Mouse (Mus musculus) lung, adult 2 months (tissue): Measurements from ENCODE around the gene Gm37240. TPM values are rescaled to one million over a fixed set of nuclear protein-coding genes. Genes with fewer than 3 reads are reported as not detected.

Experiments used
- DNase-seq: peaks from one replicate; pipeline ENCODE4 v3.0.0; 2022
- H3K4me1 ChIP-seq: fragments of 200-500 bp; 2 replicates; pipeline ENCODE4 v1.6.1; 2011; ENCODE audit warnings: low read length; ENCODE audit not compliant: control insufficient read depth, insufficient read depth
- H3K4me3 ChIP-seq: fragments of 200-500 bp; replicated peaks from 2 replicates; pipeline ENCODE3; 2011; ENCODE audit warnings: low read depth, mild to moderate bottlenecking, control low read depth, low read length; ENCODE audit errors: extremely low read depth
- CTCF ChIP-seq: fragments of 200-500 bp; IDR thresholded peaks from 2 replicates; pipeline ENCODE4 v1.5.1; 2011; ENCODE audit warnings: mild to moderate bottlenecking, low read length, control low read depth; ENCODE audit not compliant: insufficient read depth
- POLR2A ChIP-seq: fragments of 200-500 bp; IDR thresholded peaks from 2 replicates; pipeline ENCODE4 v1.6.1; 2011; ENCODE audit warnings: low read depth, mild to moderate bottlenecking, control low read depth, low read length, borderline replicate concordance; ENCODE audit errors: extremely low read depth
- WGBS: fragments of 180-500 bp; shearing (Covaris S2); methylation state at CpG from one replicate; pipeline ENCODE4 v1.1.7; 2018; 5-methylcytosine and 5-hydroxymethylcytosine counted together
- polyA plus RNA-seq: library from polyadenylated mRNA; depleted of rRNA; stranded (reverse); fragments of >200 nt; gene quantifications from 2 replicates; pipeline ENCODE4 v1.2.3, GENCODE M21; 2012

The Gm37240 gene
- polyA plus RNA-seq, 1 experiment, result 16.9 TPM

DNA sequence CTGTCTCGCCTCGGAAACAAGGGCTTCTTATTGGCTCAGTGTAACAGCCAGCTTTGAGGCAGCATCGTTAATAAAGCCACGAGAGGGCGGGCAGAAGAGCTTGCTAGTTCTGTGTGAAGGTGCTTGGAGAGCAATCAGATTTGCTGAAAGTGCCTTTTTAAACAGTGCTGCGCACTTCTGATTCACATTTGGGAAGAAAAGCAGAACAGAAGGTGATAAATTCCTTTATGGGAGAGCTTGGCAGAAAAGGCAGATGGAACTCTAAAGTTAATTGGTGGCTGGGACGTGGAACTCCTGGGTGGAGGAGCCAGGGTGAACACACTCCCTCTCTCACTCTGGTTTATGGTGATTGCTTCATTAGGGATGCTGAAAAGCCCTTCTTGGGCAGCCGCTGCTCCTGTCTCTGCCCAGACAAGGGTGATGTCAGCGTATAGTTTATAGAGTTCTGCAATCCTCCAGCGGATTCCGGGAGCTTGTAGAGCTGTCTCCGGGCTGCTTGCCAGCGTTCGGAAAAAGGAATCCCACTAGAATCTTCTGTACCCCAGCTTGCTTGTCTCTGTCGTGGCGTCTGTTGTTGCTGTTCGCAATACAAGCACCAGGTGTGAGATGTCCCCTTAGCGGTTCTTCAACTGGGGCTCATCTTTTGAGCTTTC is 1141.7 kb downstream of the Gm37240 start:
- Histone ChIP-seq H3K4me3 (no peak overlapping the region), H3K4me1 (no peaks in the 10 kb centered on the region; the same call in 1 of the 2 replicates)
- TF ChIP-seq POLR2A (no peak), CTCF (0 out of 2 replicates have a peak, but pooled peaks have one; percentile 1)
- peak; percentile 7 for DNase-seq
- 43% methylated on average over 18 of the region's 18 CpGs for WGBS

- Histone ChIP-seq H3K4me3 (no peak overlapping the region), H3K4me1 (no peaks in the 10 kb centered on the region; the same call in 1 of the 2 replicates)
- no peak for TF ChIP-seq POLR2A
- TF ChIP-seq CTCF, result no peak
- WGBS, result 45% methylated on average over 13 of the region's 13 CpGs
- DNase-seq, result peak; percentile 26
Observed at GRCm38 (mm10) chr3:84744707-84745106, 1142.6 kb downstream of the Gm37240 start.

DNA sequence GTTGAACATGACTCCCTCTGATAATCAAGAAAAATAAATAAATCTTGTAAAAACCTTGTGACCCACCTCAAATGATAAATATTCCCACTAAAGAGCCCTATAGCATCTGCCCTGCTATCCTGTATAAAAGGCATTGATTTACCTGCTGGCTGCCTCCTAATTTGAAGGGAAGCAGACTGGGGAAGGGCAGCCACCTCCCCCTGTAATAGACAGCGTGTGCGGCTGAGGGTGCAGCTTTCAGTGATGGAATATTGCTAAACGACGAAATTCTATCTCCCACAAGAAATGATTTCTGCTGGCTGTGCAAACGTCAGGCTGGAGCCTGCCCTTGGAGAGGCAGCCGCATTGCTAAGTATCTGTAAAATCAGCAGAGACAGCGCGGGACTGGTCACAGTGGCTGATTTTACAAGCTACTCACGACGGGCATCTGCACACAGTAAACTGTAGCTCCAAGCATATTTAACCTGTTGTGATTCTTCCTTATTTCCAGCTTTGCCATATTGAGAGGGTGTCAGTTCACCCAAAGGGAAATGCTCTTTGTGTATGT is 1147.2 kb downstream of the Gm37240 start:
- Histone ChIP-seq H3K4me1 (no peaks in the 10 kb centered on the region), H3K4me3 (no peak overlapping the region)
- DNase-seq, result no peak
- no peak for TF ChIP-seq POLR2A
- TF ChIP-seq CTCF, result no peak
- WGBS, result 50% methylated on average over 10 of the region's 10 CpGs

DNA sequence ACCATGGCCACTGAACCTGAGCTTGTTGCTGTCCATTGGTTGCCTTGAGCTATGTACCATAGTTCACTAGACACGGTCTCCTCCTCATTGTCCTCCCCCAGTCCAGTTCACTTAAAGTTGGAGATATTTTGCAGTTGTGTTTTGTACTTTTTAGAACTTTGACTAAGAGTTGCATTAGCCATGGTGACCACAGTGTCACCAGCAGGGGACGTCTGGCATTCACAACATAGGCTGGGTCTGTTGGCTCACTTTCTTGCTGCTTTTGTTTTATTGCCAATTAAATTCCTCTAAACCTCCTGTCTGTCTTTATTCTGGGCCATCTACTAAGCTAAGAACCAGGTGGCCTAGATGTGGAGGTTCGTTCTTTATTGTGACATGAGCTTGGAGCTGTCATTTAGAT is 1150.2 kb downstream of the Gm37240 start:
- no peak for DNase-seq
- TF ChIP-seq POLR2A, result no peak
- peak; percentile 25; the same call in 1 of the 2 replicates for TF ChIP-seq CTCF
- H3K4me3 ChIP-seq, result no peak overlapping the region
- WGBS, result 83% methylated on average over 3 of the region's 3 CpGs
- peaks cover under 1% of the 10 kb centered on the region; the same call in 1 of the 2 replicates for H3K4me1 ChIP-seq

DNA sequence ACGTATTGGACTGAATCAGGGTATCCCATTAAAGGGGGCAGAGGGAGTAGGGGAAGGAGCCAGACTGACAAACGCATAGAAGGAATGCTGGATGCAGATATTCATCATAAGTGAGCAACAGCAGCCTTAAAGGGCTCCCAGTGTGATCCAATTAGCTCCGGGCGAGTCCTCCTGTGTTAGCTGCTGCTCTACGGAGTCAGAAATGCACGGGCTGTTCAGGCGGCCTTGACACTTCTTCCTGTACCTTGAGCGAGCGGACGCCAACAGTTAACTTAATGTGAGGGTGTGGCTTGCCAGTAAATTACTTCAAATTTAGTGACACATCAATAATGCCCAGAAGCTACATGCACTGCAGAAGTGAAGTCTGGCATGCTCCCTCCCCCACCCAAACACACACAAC is 1151.6 kb downstream of the Gm37240 start:
- Histone ChIP-seq H3K4me1 (peaks cover 6% of the 10 kb centered on the region; the same call in 1 of the 2 replicates), H3K4me3 (no peak overlapping the region)
- TF ChIP-seq CTCF (no peak), POLR2A (no peak)
- WGBS, result 67% methylated on average over 10 of the region's 10 CpGs
- no peak for DNase-seq

- 32% methylated on average over 6 of the region's 6 CpGs for WGBS
- no peak for DNase-seq
- Histone ChIP-seq H3K4me3 (no peak overlapping the region), H3K4me1 (peaks cover 6% of the 10 kb centered on the region; the same call in 1 of the 2 replicates)
- TF ChIP-seq POLR2A, result no peak
- no peak for TF ChIP-seq CTCF
Observed at GRCm38 (mm10) chr3:84732516-84732915, 1154.8 kb downstream of the Gm37240 start.

- H3K4me1 ChIP-seq, result peaks cover 6% of the 10 kb centered on the region; the same call in 1 of the 2 replicates
- whole genome bisulfite sequencing, result 12% methylated on average over 20 of the region's 20 CpGs
- peak overlapping the region; percentile 1 for H3K4me3 ChIP-seq
- TF ChIP-seq POLR2A, result no peak
- no peak for TF ChIP-seq CTCF
- DNase-seq, result no peak
Observed at GRCm38 (mm10) chr3:84732016-84732502, 1155.3 kb downstream of the Gm37240 start.

- peaks cover 6% of the 10 kb centered on the region; the same call in 1 of the 2 replicates for H3K4me1 ChIP-seq
- TF ChIP-seq POLR2A (no peak), CTCF (no peak)
- no peak for DNase-seq
- H3K4me3 ChIP-seq, result no peak overlapping the region
- WGBS, result 22% methylated on average over 9 of the region's 9 CpGs
Observed at GRCm38 (mm10) chr3:84731403-84732015, 1155.8 kb downstream of the Gm37240 start.

GRCm38 (mm10) chr3:84731003-84731402 is 1156.3 kb downstream of the Gm37240 start:
- Histone ChIP-seq H3K4me1 (peaks cover 6% of the 10 kb centered on the region; the same call in 1 of the 2 replicates), H3K4me3 (no peak overlapping the region)
- DNase-seq, result no peak
- WGBS, result 64% methylated on average over 5 of the region's 5 CpGs
- TF ChIP-seq CTCF (no peak), POLR2A (no peak)

- TF ChIP-seq CTCF, result no peak
- no peak for TF ChIP-seq POLR2A
- 78% methylated on average over 6 of the region's 6 CpGs for WGBS
- H3K4me3 ChIP-seq, result no peak overlapping the region
- peaks cover 6% of the 10 kb centered on the region; the same call in 1 of the 2 replicates for H3K4me1 ChIP-seq
- no peak for DNase-seq
Observed at GRCm38 (mm10) chr3:84729806-84730205, 1157.5 kb downstream of the Gm37240 start.

DNA sequence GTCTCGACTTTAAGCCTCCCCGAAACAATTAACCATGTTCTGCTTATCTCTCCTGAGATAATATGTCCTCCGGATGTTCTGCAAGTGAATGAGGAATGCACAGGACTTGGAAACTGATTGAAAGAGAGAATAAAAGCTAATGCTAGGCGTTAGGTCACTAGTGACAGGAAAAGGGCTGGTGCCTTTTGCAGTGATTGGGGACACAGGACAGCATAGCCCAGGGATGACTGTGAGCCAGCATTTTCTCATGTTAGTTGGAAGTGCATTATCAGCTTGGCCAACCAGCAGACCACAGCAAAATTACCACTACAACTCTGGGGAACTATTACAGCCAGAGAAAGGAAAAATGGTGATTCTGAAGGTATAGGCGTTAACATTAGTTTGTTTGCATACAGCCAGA is 1163.3 kb downstream of the Gm37240 start:
- H3K4me3 ChIP-seq, result no peak overlapping the region
- TF ChIP-seq POLR2A (no peak), CTCF (no peak)
- no peak for DNase-seq
- H3K4me1 ChIP-seq, result no peaks in the 10 kb centered on the region
- 44% methylated on average over 5 of the region's 5 CpGs for WGBS
